Mouse (Mus musculus): ENCODE results near the gene Olfr167.
"Not testable (repeated sequence)": the region's sequence is repeated elsewhere in the genome, so short reads cannot be mapped to it uniquely, and the experiment has no call there.

Olfr167 gene

GRCm38 (mm10) chr16:19522166-19522565 is at the start of gene Olfr167:
Olfr167 (minus strand) TSS chr16:19522266.
- no peak for DNase-seq

- DNase-seq: not testable (repeated sequence)
Measured at GRCm38 (mm10) chr16:19571709-19572108, 49.6 kb upstream of the Olfr167 start, which contains the start of gene Olfr169. Olfr169 (minus strand) TSS chr16:19571809.

DNA sequence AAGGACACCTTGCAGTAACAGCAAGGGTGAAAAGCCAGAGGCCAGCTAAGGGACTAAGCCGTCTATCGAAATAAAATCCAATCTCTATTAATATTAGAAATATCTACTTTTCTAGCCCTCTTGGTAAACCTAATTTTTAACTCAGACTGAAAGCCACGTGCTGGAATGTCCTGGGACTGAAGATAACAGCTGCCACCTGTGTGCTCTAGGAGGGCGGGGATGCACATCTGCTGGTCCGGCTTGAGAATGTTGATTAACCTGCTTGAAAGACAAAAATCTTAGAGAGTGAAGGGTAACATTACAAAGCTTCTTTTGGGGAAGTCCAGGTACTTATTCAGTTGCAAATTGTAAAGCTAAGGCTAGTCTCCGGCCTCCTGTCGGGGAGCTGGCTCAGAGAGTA is 31.4 kb upstream of the Olfr167 start:
- DNase-seq: not testable (repeated sequence)

GRCm38 (mm10) chr16:19552246-19552645 is 30.2 kb upstream of the Olfr167 start:
- not testable (repeated sequence) for DNase-seq

GRCm38 (mm10) chr16:19535455-19535854 is 13.4 kb upstream of the Olfr167 start, which contains the start of gene Olfr168:
Olfr168 (minus strand) TSS chr16:19535555.
- DNase-seq: no peak

- DNase-seq: no peak
Measured at GRCm38 (mm10) chr16:19483394-19483793, 38.7 kb downstream of the Olfr167 start, which contains the start of gene Olfr166. Olfr166 (plus strand) TSS chr16:19483694.

DNA sequence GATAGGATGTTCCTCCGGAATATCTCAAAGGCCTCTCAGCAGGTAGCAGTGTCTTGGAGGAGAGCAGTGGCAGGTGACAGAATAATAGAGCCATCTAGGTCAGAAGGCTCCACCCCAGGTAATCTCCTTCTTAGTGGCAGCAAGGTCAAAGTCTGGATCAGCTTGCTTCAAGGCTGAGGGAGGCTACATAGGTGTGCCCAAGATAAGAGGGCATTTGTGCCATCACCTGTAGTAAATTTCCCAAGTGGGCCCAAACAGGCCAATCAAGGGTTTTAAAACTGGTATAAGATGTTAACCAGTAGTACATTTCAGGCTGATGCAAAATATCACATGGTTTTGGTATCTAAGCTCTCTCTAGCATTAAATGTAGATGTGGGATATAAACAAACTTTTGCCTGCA is 57.7 kb downstream of the Olfr167 start:
- no peak for DNase-seq

Data from cerebellum, adult 9-10 months (tissue).